Mouse (Mus musculus): Measurements from ENCODE around the gene Plcb1.

Plcb1 gene

DNA sequence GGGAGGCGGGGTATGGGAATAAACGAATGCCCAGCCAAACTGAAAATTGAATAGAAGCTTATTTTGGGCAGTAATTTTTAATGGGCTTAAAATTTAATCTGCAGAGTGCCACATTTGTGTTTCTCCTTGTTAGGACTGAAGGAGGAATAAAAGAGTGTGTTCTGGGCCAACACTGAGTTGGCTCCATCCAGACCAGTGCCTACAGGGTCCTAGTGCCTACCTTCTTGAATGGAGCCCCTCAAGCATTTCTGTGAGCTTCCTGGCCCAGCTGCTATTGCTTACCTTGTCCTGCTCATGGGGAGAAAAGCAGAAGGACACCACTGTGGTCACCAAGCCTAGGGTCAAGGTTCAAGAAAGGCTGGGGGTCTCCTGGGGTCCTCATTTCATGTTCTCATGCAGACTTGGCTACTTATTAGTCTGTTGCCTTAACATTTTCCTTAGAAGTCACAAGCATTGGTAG lies 128.3 kb downstream of the Plcb1 start:
- DNase-seq, result no peak

DNA sequence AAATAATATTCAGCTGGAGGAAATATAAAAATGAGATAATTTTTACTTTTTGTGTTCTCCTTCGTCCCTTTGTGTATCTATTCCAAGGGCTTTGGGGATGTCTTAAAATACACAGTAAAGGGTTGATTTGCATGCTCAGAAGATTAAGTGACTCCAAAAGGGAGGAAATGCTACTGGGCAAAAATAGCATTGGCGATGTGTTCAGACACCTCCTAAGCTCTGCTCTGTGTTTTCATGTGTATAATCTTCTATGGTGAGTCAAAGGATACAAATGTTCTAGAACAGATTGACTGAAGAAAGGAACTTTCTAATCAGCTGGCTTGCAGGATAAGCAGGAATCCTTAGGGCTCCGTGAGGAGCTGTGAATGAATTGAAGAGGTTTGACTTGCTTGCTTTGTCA lies 129.2 kb downstream of the Plcb1 start:
- DNase-seq, result no peak

DNA sequence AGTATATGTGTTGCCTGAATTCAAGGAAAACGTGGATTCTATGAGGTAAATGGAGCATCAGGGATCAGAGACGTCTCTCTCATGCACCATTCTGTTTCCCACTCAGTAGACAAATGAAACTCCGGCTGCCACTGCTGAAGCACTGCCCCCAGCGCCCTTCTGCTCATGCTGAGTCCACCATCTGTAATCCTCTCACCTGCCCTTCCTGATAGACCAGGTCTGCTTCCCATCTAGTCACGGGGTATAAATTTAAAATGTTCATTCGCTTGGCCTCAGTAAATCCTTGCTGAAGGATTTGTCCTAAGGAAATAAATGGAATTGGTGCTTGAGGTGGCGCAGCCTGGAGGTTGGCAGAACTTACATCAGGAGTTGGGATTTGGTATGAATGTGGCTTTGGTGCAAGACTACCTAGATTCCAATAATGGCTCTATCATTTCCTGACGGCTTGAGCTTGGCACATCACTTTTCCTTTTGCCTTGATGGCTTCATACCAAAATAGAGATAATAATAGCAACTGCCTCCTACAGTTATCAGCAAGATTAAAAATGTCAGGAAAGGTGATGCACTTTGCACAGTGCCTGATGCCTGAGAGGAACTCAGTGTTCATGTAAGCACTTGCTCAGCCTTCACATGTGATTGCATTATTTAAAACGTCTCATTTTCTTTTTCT lies 134.9 kb downstream of the Plcb1 start:
- DNase-seq, result peak; percentile 89 to 95

DNA sequence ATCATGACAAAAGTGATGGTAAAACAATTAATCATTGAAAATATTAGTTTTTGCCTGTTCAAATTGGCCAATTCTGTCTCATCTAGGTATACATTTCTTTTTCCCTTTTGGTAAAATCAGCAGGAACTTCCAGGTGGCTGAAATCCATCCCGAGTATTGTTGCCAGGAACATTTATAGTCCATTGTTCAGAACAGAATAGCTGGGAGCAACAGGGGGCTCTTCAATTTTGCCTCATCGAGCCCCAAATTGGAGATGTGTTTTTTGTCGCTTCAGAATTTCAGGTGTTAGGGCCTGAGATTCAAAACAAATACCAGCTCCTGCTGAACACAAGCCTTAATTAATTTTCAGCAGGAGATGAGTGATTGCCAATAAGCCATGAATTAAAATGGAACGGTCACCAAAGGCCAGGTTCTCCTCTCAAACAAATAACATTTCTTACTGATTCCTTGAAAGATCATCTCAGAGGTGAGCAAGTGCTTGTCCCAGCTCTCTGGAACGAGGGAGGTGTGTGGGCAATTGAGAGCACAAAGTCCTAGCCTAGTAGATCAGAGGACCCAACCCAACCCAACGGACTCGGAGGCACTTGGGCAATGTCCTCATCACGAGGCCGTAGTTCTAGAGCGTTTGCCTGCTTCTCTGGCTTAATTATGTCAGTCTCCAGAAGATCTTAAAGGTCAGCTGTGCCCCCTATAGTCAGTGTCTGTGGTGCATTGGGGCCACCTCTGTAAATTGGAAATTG lies 136.9 kb downstream of the Plcb1 start:
- peak; percentile 46 to 49 for DNase-seq

DNA sequence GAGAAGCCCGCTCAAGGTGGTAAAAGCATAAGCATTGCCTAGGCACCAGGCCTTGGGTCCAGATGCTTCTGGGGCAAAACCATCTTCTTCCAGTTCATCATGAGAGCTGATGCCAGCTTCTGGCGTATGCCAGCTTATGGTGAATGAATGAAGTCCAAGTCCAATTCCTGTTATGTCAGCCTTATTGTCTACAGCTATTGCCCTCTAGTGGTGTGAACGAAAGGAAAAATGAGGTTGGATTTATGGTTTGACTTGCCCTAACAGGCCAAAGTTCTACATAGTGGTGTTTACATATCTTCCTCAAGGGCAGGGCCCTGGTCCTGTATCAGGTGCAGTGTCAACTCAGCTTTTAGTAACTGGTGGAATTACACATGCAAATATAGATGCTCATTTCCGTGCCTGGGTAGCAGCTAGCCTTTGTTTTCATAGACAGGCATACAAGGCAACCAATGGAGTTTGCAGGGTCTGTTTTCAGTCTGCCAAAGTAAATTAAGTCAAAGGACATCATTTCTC lies 138.3 kb downstream of the Plcb1 start:
- no peak for DNase-seq

DNA sequence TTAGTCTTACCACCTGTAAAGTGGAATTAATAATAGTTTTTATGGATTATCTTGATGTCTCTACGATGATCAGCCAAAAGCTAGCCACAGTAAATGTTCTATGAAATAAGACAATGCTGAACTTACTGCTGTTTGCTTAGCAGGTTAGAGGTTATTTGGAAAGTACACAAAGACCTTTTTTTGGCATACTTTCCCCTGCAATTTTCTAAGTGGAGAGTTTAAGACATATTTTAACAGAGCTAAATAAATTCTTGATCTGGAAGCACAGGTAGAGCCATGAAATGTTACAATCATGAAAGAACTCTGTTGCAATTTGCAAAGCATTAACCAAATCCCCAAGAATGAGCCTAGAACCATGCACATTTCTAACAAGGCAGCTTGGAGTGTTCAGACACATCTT lies 140.4 kb downstream of the Plcb1 start:
- no peak for DNase-seq

DNA sequence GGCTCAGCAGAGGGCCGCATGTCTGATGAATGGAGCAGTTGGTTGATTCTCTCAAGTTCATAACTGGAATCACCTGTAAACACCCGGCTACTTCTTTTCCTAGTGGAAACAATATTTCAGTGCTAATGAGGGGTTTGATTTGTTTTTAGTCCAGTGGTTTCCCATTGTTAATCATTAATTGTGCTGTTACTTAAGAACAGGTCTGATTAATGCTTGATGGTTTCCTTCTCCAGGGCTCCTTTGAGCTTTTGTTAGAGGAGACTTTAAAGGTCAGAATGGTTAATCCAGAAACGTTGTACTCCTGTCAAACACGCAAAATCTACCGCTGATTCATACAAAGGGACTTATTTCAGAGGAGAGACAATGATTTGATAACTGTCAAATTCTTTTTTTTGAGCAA lies 141.2 kb downstream of the Plcb1 start:
- no peak for DNase-seq

DNA sequence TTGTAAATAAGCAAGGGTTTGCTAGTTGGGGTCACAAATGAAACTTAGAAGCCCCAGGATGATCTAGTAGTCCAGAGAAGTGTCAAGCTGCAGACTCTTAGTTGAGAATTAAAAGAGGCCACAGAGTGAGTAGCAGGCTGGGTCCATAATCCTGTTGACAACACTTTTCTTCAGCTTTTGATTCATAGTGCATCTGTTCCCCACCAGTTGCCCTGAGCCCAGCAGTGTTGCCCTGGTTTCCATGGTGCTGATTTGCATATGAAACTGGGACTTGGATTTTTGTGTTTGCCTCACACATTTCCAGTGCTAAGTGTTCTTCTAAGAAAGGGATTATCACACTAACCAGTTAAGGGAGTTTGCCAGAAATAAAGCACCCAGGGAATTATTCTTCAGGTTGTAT lies 143.6 kb downstream of the Plcb1 start:
- DNase-seq, result no peak

DNA sequence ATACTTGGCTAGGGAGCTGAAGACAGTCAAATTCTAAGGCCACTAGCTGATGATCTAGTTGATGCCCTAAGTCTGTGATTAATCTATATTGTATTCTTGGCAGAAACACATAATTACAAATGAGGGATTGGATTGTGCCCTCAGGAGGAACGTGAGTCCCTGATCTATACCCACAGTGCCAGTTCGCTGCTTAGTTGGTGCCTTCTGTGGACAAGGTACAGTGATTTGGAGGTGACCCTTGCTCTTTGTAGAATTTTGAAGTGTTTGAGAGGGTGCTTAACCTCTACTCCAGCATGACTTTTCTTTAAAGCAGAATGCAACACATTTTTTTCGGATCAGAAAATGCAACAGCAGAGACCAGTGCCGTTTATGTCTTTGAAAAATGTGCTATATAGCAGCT lies 145.1 kb downstream of the Plcb1 start:
- no peak for DNase-seq

DNA sequence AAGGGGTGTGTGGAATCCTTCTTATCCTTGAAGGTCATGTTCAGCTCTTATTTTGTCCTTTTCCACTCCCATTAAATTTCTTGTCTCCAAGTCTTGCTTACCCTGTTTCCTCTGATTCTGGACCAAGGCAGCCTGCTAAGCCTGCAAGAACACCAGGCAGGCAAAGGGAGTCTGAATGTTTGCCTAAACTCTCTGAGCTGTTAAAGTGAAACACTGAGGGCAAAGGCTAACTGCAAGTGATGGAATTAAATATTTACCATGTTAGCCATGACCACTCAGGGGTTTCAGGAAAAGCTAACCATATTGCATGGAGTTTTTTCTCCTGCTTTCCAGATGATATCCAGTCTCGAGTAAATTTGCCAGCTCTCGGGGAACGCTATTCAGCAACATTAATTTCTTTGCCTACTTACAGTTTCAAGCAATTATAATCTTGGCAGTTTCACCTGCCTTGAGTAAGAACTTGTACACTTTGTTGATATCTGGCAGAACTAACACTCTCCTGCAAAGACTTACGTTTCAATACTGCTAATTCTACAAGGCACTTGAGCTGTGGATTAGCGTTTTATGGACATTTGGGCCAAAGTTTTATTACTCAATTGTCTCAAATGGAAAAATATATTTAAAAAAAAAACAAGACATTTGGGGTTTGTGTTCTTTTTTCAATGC lies 146.0 kb downstream of the Plcb1 start:
- no peak for DNase-seq

DNA sequence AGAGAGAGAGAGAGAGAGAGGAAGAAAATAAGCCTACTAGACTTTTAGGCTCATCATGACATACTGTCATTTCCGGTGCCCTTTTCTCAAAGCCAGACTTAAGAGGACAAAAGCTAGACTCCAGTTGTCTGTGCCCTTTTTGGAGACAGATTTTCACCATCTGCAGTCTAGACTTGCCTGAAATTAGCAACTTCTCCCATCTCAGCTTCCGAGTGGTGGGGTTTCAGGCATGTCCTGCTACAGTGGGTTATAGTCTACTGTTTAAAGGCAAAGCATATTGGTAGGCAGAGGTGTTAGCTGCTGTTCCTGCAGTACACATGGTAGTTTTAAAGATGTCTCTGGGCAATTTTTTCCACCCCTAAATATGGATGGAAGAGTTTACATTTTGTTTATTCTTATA lies 149.6 kb downstream of the Plcb1 start:
- DNase-seq, result no peak

DNA sequence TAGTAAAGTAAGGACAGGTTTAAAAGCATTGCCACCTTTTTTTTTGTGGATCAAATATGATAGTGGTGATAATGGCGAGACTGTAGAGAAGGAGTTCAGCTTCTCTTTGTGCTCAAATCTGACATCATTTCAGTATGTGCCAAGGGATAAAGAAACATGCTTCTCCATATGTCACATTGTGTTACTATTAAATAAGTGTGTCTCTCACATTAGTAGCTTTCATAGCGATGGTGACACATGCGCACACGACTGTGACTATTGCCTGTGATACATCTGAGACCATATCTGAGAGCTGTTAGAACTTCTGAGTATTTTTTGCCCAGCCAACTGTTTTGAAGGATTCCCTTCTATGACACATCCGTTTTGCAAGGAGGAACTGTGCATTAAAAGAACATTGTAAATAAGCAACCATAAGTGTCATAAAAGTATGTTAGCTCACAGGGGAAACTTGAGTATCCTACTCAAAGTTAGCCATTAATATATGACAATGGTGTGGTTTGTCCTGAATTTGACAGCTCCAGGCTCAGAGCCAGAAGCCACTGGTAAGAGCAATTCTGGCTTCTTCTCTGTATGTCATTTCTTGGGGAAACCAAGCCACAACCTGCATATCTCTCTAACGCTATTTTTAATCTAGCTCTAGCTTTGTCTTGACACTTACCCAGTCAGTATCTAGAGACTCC lies 150.2 kb downstream of the Plcb1 start:
- no peak for DNase-seq

DNA sequence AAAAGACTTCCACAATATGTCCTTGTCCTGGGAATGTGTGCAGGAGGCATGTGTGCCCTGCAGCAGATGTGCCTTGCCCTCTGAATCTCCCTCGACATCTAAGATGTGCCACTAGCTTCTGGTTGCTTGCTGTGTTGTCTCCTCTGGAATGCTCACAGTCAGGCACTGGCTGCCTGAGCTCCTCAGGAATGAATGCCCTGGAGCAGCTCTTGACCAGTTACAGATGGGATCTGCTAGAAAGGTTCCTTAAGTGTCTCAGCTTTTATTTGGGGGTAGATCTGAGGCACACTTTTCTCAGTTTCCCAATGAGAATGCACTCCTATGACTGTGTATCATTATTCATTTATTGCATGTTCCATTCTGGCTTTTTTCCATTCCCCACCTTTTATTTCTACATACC lies 151.8 kb downstream of the Plcb1 start:
- DNase-seq, result no peak

DNA sequence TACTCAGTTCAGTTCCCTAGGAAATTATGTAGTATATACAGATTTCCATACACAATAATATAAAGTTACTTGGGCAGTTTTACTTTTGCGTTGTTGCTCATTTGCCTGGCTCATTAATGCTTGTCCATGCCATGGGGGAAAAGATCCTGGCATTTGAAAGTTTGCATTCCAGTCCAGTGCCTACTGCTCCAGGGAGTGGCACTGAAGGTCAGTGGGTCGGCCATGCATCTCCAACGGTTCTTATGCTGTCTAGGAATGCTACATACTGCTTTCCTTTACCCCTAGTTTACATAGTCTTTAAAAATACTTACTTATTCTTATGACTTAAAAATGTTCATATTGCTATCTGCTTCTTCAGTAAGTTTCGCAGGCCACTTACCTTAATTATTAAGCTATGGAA lies 156.2 kb downstream of the Plcb1 start:
- no peak for DNase-seq

DNA sequence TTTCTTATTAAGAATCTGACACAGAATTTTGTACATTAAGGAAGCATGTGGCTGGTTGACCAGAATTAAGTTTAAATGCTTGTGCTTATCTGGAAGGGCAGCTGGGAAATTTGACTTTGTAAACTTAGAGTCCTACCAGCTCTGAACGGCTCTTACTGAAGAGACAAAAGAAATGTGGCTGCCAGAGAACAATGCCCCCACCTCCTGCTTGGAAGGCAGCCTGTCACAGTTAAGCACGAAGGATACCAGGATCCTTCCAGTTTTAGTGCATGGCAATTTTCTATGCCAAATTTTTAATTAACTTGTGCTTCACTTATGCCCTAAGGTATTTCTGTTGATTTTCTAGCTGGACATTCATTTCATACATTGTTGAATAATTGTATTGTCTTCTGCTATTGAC lies 157.1 kb downstream of the Plcb1 start:
- peak in 1 of 2 experiments; percentile 27 for DNase-seq

DNA sequence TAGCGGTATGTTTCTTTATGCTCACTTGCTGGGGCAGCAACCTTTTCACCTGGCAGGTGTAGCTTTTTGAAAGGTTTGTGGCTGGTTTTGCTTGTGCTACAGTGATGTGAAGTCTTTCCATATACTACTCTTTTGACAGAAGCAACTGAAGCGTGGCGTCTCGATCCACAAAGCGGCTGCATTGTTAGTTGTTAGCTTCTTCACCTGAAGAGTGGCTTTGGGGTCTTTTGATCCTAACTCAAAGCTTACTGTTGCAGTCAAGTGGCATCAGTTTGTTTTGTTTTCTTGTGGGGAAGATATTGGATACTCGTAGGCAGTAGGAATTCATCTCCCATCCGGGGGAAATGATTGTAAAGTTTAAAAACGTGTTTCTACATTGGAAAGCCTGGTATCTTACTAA lies 160.5 kb downstream of the Plcb1 start:
- no peak for DNase-seq

DNA sequence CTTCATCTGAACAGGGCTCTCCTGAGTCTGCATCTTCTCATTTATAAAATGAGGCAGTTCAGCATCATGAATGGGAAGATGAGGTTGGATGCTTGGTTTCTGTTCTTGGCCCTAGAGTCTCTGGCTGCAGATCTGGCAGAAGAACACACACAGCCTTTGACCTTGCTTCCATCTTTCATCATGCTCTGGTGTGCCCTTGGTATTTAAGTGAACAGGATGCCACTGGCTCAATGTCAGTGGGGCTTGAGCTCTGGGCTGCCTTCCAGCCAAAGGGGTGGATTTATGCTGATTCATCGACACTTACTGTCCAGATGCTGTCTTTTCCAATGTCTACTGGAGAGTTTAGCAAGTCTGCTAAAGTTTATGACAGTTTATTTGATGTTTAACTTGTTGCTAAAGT lies 161.0 kb downstream of the Plcb1 start:
- DNase-seq, result no peak

DNA sequence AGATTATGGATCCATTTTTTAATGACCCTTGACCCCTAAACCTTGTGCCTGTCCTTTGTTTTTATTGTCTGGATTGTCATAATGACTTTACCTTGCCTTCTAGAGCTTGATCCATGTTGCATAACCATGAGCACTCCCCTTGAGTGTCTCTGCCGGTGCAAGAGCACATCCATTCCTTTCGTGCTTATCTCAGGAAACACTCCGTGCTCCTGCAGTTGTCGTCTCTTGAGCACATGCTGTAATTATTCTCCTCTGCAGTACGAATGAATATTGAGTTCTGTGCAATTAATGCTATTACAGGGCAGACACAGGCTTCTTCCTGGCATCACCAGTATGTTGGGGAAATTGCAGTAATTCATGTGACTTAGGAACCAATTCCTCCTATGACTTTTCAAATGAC lies 166.2 kb downstream of the Plcb1 start:
- DNase-seq, result no peak

DNA sequence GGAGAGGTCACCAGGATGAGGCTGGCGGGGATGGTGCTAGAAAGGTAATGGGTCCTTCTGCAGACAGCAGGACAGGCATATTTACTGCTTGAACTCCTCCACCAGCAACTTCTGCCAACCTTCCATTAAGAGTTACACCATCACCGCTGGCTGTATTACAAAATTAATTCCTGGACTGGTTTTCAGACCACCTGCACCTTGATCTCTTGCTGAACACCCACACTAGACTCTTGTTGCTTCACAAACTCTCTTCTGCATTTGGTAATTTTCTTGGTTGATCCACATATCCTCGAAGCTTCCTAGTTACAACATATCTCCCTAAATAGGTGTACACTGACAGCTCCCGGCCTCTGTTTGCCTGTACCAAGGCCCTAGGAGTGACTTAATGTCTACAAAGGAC lies 170.6 kb downstream of the Plcb1 start:
- no peak for DNase-seq

DNA sequence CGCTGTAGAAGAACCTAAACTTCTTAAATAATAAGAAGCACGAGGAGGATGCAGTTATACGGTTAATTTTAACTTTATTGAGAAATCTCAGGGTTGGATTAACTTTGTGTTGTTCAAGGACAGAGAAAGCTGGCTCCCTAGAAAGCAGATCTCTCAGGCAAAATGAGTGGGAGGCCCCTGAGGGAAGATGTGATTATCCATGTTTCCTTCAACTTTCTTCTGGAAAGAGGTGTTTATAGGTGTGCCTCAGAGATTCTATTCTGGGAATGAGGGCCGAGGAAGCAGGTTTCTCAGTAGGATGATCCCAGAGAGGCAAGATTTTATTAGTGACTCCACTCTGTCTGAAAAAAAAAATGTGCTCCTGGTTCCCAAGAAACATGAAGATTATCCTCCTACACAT lies 180.3 kb downstream of the Plcb1 start:
- DNase-seq, result no peak

DNA sequence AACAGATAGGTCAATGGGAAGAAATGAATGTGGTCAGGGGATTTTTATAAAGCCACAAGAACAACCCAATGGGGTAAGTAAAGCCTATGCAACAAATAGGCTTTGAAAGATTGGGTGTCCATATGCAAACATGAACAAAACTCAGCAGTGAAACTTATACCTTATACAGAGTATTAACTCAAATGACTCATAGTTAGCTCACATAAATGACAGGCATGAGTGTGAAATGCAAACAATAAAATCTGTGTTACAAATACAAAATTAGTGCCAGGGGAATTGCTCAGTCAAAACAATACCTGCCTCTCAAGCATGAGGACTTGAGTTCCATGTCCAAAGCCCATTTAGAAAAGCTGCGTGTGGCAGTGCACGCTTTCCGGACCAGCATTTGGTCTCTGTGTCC lies 182.5 kb downstream of the Plcb1 start:
- no peak for DNase-seq

DNA sequence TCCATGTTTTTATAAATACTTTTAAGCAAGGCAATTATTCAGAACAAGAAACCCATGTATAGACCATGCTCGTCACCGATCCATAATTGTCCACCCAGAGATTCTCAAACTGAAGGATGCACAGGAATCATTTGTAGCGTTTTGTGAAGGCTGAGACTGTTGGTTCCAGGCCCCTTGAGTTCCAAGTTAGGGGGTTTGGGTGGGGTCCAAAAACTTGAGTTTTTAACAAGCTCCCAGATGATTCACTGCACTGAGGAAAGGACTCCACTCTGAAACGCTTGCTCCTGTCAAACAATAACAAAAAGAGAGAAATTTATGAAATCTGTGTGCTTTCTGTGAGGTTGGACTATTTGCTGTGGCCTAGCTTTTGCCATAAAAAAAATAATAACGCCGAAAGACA lies 186.5 kb downstream of the Plcb1 start:
- no peak for DNase-seq

DNA sequence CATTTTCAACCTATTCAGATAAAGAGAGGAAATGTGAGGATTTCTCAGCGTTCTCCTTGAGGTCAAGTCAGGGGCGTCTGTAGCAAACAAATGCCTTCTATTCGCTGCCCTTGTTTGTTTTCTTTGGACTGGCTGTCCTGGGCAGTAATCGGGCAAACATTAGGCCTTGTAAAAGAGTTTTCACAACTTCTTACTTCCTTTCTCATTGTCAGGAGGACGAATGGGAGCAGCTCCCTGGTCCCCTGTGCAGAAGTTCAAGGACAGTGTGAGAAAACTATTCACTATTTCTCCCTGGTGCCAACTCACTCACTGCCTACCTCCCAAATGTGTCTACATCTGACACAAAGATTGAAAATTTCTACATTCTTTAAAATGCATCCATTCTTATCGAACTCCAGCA lies 188.8 kb downstream of the Plcb1 start:
- DNase-seq, result no peak

Data from cerebellum, adult 18-20 months (tissue).